Mouse (Mus musculus) retina, postnatal 7 days (tissue): ENCODE data around the gene Kdm7a.

Experiments used
- DNase-seq: peaks from one replicate; pipeline ENCODE4 v3.0.0-alpha.2; 2012; ENCODE audit warnings: low read depth, low spot score

Kdm7a gene

GRCm38 (mm10) chr6:39205650-39206580, 674 bp downstream of the Kdm7a start:
- DNase-seq = peak; percentile 29

GRCm38 (mm10) chr6:39205064-39205649, 1.4 kb downstream of the Kdm7a start:
- peak; percentile 42 for DNase-seq

GRCm38 (mm10) chr6:39204444-39204843, 2.1 kb downstream of the Kdm7a start:
- DNase-seq = no peak

GRCm38 (mm10) chr6:39203236-39203635, 3.4 kb downstream of the Kdm7a start:
- DNase-seq = no peak

GRCm38 (mm10) chr6:39193006-39193405, 13.6 kb downstream of the Kdm7a start:
- no peak for DNase-seq

- DNase-seq = no peak
Observed at GRCm38 (mm10) chr6:39191518-39191917, 15.1 kb downstream of the Kdm7a start.

- DNase-seq = no peak
Observed at GRCm38 (mm10) chr6:39187227-39187626, 19.4 kb downstream of the Kdm7a start.

- DNase-seq = no peak
Observed at GRCm38 (mm10) chr6:39169089-39169488, 37.5 kb downstream of the Kdm7a start.

GRCm38 (mm10) chr6:39164891-39165290, 41.7 kb downstream of the Kdm7a start:
- DNase-seq = no peak

- no peak for DNase-seq
Observed at GRCm38 (mm10) chr6:39161975-39162374, 44.6 kb downstream of the Kdm7a start.

GRCm38 (mm10) chr6:39146041-39146440, 60.5 kb downstream of the Kdm7a start:
- DNase-seq = no peak

- no peak for DNase-seq
Observed at GRCm38 (mm10) chr6:39132556-39132955, 74.0 kb downstream of the Kdm7a start.

GRCm38 (mm10) chr6:39131480-39131879, 75.1 kb downstream of the Kdm7a start:
- no peak for DNase-seq

GRCm38 (mm10) chr6:39124719-39125118, 81.9 kb downstream of the Kdm7a start:
- no peak for DNase-seq

GRCm38 (mm10) chr6:39120685-39121084, 85.9 kb downstream of the Kdm7a start:
- DNase-seq = no peak

GRCm38 (mm10) chr6:39118456-39118881, 88.1 kb downstream of the Kdm7a start:
- peak; percentile 34 for DNase-seq

- peak; percentile 65 for DNase-seq
Observed at GRCm38 (mm10) chr6:39117584-39118455, 88.8 kb downstream of the Kdm7a start, which contains the start of gene Parp12. Gene Parp12 (minus strand): TSS chr6:39118349.

- DNase-seq = no peak
Observed at GRCm38 (mm10) chr6:39115438-39115837, 91.2 kb downstream of the Kdm7a start.

GRCm38 (mm10) chr6:39113141-39113540, 93.4 kb downstream of the Kdm7a start:
- DNase-seq = no peak

- DNase-seq = no peak
Observed at GRCm38 (mm10) chr6:39112701-39113100, 93.9 kb downstream of the Kdm7a start.

GRCm38 (mm10) chr6:39106812-39107211, 99.8 kb downstream of the Kdm7a start:
- no peak for DNase-seq

- no peak for DNase-seq
Observed at GRCm38 (mm10) chr6:39104631-39105030, 102.0 kb downstream of the Kdm7a start.
